Mouse (Mus musculus): Measurements from ENCODE around the gene Ogfod2.

The Ogfod2 gene

GRCm38 (mm10) chr5:124111742-124112497 is at the start of gene Ogfod2:
TSS of gene Ogfod2 (plus strand) at chr5:124112297.
- DNase-seq (ENCODE audit: low spot score), result peak; percentile 97

GRCm38 (mm10) chr5:124069657-124070056 is 42.4 kb upstream of the Ogfod2 start:
- DNase-seq (ENCODE audit: low spot score), result no peak

- DNase-seq (ENCODE audit: low spot score), result peak; percentile 50
Observed at GRCm38 (mm10) chr5:124073682-124074081, 38.4 kb upstream of the Ogfod2 start.

DNA sequence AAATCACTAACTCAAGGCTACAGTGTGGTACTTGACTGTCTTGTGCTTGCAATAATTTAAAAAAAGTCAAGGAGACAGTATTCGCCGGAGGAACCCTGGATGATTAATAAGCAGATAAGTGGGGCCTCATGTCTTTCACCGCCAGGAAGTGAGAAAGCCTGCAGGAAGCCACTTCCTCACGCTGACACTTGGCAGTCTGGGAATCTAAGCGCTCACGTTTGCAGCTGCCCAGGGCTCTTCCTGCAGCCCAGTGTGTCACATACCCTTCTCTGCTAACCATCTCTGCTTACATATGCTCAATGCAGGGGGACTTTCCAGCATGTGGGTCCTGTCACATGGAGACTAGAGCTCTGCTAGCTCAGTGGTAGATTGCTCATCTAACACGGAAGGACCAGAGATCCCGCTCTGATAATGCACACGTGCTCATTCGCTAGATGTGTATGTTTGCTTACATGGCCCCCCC is 37.2 kb upstream of the Ogfod2 start:
- no peak for DNase-seq (ENCODE audit: low spot score)

DNA sequence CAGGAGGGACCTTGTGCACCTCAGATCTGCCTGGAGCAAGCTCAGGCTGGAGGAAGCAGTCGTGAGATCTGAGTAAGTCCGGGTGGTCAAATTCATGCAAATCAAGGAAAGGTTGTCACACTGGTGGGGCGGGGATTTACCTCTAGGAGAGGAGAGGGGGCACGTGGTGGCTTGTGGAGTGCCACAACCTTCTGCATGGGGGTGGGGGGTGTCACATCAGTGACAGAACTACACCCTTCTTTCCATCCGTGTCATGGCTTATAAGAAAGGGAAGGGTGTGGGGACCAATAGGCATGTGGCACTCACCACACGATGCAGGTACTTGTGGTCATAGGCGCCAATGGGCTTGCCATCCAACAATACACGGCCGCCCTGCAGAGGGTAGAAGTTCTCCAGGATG is 36.4 kb upstream of the Ogfod2 start:
- DNase-seq (ENCODE audit: low spot score), result no peak

DNA sequence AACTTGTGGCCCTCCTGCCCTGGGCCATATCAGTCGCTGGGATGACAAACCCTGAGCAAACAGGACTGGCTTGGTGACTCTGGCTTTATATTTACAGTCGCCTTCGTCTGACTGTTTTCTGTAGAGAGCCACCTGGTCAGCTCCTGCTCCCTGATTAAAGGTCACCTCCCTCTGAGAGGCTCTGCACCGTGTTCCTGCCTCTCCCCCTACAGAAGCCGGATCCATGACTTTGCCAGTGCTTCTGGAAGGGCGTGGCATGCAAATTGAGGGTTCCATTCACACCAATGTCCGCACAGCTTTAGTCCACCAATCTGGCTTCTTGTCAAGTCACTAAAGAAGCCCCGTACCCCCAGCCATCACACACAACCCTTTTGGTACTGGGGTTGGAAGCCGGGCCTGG is 35.5 kb upstream of the Ogfod2 start:
- no peak for DNase-seq (ENCODE audit: low spot score)

GRCm38 (mm10) chr5:124077241-124077640 is 34.9 kb upstream of the Ogfod2 start:
- DNase-seq (ENCODE audit: low spot score), result no peak

DNA sequence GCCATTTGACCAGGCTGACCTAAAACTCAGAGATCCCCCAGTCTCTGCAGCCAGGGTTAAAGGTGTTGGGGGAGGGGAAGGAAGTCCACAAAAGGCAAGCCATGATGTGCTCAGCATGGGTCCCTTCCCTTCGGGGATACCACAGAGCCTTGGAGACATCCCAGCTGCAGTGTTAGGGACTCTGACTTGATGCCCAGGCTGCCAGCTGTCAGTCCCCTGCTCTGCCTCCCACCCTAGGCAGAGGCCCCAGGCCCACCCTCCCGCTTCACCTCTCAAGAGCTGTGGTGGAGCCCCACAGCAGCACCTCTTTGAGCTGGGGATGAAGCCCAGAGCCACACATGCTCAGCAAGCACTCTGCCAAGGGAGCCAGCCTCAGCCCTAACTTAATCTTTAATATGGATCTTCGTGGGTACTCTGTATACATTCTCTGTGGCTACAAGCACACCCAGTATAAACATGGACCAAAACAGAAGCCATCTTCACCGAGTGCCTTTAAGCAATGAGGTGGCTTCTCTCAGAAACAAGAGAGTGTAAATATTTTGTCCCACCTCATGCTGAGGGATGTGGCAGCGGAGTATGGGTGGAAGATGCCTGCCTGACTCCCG is 34.1 kb upstream of the Ogfod2 start:
- no peak for DNase-seq (ENCODE audit: low spot score)

DNA sequence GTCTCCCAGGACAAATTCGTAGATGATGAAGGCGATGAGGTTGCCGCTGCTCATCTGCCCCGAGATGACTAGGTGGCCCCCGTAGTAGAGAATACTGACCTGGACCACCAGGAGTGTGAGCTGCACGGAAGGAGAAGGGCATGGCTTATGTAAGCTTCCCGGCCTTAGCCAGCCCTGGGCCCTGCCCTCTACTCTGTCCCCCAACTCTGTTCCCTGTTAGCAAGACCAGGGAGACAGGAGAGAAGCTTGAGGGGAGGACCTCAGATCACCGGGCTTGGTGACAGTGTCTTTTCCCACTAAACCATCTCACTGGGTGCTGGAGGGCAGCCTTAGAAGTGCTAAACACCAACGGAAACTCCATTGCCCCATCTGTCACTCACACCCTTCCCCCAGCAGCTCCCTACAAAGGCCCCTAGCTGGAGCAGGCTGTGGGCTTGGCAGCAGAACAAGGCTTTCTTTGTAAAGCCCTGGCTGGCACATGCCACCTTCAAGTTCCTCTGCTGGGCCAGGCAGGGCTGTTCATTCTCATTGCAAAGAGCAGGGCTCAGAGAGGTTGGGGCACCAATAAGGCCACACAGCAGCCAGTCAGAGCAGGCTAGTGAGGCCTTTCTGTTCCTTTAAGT is 33.2 kb upstream of the Ogfod2 start:
- DNase-seq (ENCODE audit: low spot score), result no peak

DNA sequence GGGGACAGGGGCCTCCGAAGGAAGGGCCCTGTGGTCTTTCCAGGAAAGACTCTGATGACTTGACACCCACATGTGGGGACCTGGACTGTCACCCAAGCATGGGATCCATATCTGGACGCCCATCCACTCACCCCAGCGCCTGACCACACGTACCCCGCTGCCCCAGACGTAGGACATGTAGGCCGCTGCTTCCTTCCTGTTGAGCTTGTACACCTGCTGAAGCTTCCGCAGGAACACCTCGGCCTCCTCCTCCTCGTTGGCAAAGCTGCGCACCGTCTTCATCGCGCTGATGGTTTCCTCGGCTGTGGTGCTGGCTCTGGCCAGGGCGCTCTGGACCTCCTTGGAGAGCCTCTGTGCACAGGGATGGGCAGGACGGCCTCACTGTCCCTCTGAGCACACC is 32.2 kb upstream of the Ogfod2 start:
- no peak for DNase-seq (ENCODE audit: low spot score)

- DNase-seq (ENCODE audit: low spot score), result no peak
Observed at GRCm38 (mm10) chr5:124082447-124082846, 29.6 kb upstream of the Ogfod2 start.

GRCm38 (mm10) chr5:124082941-124083688 is 29.0 kb upstream of the Ogfod2 start:
- no peak for DNase-seq (ENCODE audit: low spot score)

GRCm38 (mm10) chr5:124083850-124084587 is 28.1 kb upstream of the Ogfod2 start:
- peak; percentile 37 for DNase-seq (ENCODE audit: low spot score)

DNA sequence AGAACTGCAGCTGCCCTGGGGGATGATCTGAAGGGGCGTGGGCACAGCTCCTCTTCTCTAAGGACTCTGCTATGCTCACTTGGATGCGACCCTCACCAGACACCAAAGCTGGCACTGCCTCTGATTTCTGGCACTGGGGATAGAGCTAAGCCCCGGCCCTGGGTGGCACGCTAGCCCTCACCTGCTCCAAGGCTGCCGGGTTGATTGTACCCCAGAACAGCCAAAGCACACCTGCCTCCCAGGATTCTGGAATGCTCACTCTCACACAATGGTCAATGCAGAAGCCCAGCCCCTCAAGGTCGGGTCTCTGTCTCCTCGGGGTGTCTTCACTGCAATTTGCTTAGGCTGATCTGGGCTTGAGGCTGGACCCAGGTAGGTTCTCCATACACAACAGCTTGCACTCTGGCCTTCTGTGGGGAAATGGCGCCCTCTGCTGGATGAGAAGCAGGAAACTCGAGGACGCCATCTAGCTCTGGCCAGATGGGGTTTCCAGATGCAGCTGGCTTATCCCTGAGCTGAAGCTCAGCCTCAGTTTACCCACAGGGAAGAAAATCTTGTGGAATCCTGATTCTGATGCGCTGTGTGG is 27.4 kb upstream of the Ogfod2 start:
- DNase-seq (ENCODE audit: low spot score), result peak; percentile 91

GRCm38 (mm10) chr5:124085513-124085912 is 26.6 kb upstream of the Ogfod2 start:
- no peak for DNase-seq (ENCODE audit: low spot score)

DNA sequence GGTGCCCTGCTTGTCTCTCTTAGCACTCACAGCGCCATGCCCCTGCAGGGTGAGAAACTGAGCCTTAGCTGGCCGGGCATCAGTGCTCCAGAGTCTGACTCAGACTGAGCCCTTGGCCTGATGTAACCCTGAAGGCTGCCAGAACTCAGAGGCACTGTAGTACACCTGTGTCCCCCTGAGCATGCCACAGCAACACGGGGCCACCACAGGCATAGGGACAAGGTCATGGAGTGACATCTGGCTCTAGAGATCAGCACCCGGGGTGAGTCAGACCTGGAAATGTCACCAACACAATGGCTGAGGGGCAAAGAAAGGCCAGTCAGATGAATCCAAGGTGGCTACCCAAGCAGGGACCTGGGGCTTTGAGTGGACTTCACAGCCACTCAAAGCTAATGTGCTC is 25.2 kb upstream of the Ogfod2 start:
- no peak for DNase-seq (ENCODE audit: low spot score)

GRCm38 (mm10) chr5:124089868-124090267 is 22.2 kb upstream of the Ogfod2 start:
- DNase-seq (ENCODE audit: low spot score), result no peak

GRCm38 (mm10) chr5:124091951-124092406 is 20.1 kb upstream of the Ogfod2 start:
- DNase-seq (ENCODE audit: low spot score), result no peak

- DNase-seq (ENCODE audit: low spot score), result peak; percentile 86
Observed at GRCm38 (mm10) chr5:124093120-124093794, 18.8 kb upstream of the Ogfod2 start.

DNA sequence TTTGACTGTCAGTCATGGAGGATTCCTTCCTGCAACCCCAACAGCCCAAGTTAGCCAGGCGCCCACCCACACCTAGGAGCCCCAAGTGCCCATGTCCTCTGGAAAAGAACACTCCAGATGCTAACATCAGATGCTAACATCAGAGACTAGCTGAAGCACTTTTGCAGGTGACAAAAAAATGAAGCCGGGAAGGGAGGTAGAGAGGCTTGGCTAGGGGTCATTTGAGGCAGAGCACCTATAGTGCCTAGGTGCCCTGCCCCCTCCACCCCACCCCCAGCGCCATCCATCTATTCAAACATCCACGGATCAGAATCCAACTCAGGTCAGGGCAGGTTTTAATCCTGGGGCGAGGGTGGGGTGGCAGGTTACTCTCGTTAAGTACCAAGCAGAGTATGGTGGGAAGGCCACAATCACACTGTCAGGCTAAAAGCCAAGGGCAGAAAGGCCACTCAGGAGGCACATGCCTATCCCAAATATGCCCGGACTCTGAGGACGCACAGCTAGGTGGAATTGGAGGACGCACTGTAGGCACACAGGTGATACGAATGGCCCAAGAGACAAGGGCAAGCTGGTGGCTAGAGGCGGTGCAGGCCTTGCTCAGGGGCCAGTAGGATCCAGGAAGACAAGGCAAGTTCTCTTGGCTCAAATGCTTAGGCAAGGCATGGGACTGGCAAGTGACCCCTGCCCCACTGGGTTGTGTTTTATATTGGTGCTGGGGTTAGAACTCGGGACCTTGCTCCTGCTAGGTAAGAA is 18.1 kb upstream of the Ogfod2 start:
- peak; percentile 43 for DNase-seq (ENCODE audit: low spot score)
